Mouse (Mus musculus) MEL (cell line): ENCODE results near the gene Gm20388. TPM values are rescaled to one million over a fixed set of nuclear protein-coding genes. Genes with fewer than 3 reads are reported as not detected.

Experiments
- DNase-seq: peaks from one replicate; pipeline ENCODE4 v3.0.0; 2011; ENCODE audit warnings: low read depth, low spot score
- H3K27ac ChIP-seq: 2 replicates; pipeline ENCODE4 v1.5.1; 2012; ENCODE audit warnings: low read depth, mild to moderate bottlenecking, control low read depth, low read length, moderate library complexity; ENCODE audit not compliant: control insufficient read depth
- H3K27me3 ChIP-seq, 2 experiments: fragments of 150-350 bp in 1 of 2; sonication (generic) in 1 of 2; 2 replicates each; pipeline ENCODE4 v1.6.1; 2012; ENCODE audit warnings: low read length in 2 of 2, mild to moderate bottlenecking in 2 of 2, improper control_type of control experiment in 1 of 2, moderate library complexity in 1 of 2; ENCODE audit not compliant: insufficient read depth in 2 of 2, control insufficient read depth in 1 of 2
- H3K36me3 ChIP-seq, 2 experiments: 2 replicates each; pipeline ENCODE4 v1.6.1; 2012 to 2014; ENCODE audit warnings: low read length in 2 of 2, improper control_type of control experiment in 1 of 2, inconsistent platforms in 1 of 2, mild to moderate bottlenecking in 1 of 2; ENCODE audit not compliant: insufficient read depth in 2 of 2, control insufficient read depth in 1 of 2
- H3K4me1 ChIP-seq, 2 experiments: fragments of 150-350 bp in 1 of 2; sonication (generic) in 1 of 2; 2 replicates each; pipeline ENCODE4 v1.6.1; 2012; ENCODE audit warnings: low read length in 2 of 2, improper control_type of control experiment in 1 of 2, mild to moderate bottlenecking in 1 of 2; ENCODE audit not compliant: insufficient read depth in 2 of 2, control insufficient read depth in 1 of 2
- H3K4me3 ChIP-seq, 2 experiments: fragments of 150-350 bp in 1 of 2; sonication (generic) in 1 of 2; 2 replicates each; pipeline ENCODE4 v1.5.1; 2012; ENCODE audit warnings: low read depth in 2 of 2, low read length in 2 of 2, mild to moderate bottlenecking in 2 of 2, moderate library complexity in 2 of 2, control low read depth in 1 of 2, improper control_type of control experiment in 1 of 2; ENCODE audit not compliant: control insufficient read depth in 1 of 2, insufficient read depth in 1 of 2
- H3K79me2 ChIP-seq: 2 replicates; pipeline ENCODE4 v1.6.1; 2012; ENCODE audit warnings: mild to moderate bottlenecking, low read length, moderate library complexity; ENCODE audit not compliant: control insufficient read depth, poor library complexity, insufficient read depth
- H3K9ac ChIP-seq: 2 replicates; pipeline ENCODE4 v1.6.1; 2012; ENCODE audit warnings: low read depth, mild to moderate bottlenecking, control low read depth, low read length, moderate library complexity; ENCODE audit not compliant: control insufficient read depth, poor library complexity, severe bottlenecking
- H3K9me3 ChIP-seq: fragments of 150-350 bp; sonication (generic); replicated peaks from 2 replicates; pipeline ENCODE4 v1.6.1; 2012; ENCODE audit warnings: mild to moderate bottlenecking, low read length, improper control_type of control experiment, moderate library complexity; ENCODE audit not compliant: insufficient read depth
- BHLHE40 ChIP-seq: IDR thresholded peaks from 2 replicates; pipeline ENCODE4 v1.6.1; 2012; ENCODE audit warnings: low read depth, mild to moderate bottlenecking, inconsistent platforms, low read length, improper control_type of control experiment, borderline replicate concordance
- CHD2 ChIP-seq: IDR thresholded peaks from 2 replicates; pipeline ENCODE4 v1.6.1; 2011; ENCODE audit warnings: low read length, improper control_type of control experiment
- CTCF ChIP-seq, 3 experiments: IDR thresholded peaks in 2 of 3; conservative IDR thresholded peaks in 1 of 3; 2 replicates each; pipeline ENCODE4 v1.5.1; 2011 to 2012; ENCODE audit warnings: low read length in 3 of 3, low read depth in 2 of 3, mild to moderate bottlenecking in 2 of 3, improper control_type of control experiment in 1 of 3, inconsistent platforms in 1 of 3, mixed read lengths in 1 of 3, moderate library complexity in 1 of 3; ENCODE audit not compliant: control insufficient read depth in 1 of 3, insufficient read depth in 1 of 3, poor library complexity in 1 of 3, severe bottlenecking in 1 of 3
- E2F4 ChIP-seq: IDR thresholded peaks from 2 replicates; pipeline ENCODE4 v1.6.1; 2011; ENCODE audit warnings: low read depth, low read length, improper control_type of control experiment, borderline replicate concordance
- EP300 ChIP-seq, 2 experiments: IDR thresholded peaks; 2 replicates each; pipeline ENCODE4 v1.6.1; 2011; ENCODE audit warnings: improper control_type of control experiment in 2 of 2, low read length in 2 of 2, low read depth in 1 of 2, mild to moderate bottlenecking in 1 of 2
- GABPA ChIP-seq: IDR thresholded peaks from 2 replicates; pipeline ENCODE4 v1.6.1; 2012; ENCODE audit warnings: low read depth, mild to moderate bottlenecking, inconsistent platforms, low read length, improper control_type of control experiment, moderate library complexity
- HCFC1 ChIP-seq: IDR thresholded peaks from 2 replicates; pipeline ENCODE4 v1.6.1; 2012; ENCODE audit warnings: low read depth, mild to moderate bottlenecking, inconsistent platforms, low read length, improper control_type of control experiment, moderate library complexity
- JUND ChIP-seq: IDR thresholded peaks from 2 replicates; pipeline ENCODE4 v1.6.1; 2011; ENCODE audit warnings: low read depth, mild to moderate bottlenecking, improper control_type of control experiment, low read length
- MAFK ChIP-seq: IDR thresholded peaks from 2 replicates; pipeline ENCODE4 v1.6.1; 2011; ENCODE audit warnings: low read depth, mild to moderate bottlenecking, low read length, improper control_type of control experiment, borderline replicate concordance
- MAX ChIP-seq: IDR thresholded peaks from 2 replicates; pipeline ENCODE4 v1.6.1; 2011; ENCODE audit warnings: low read length, improper control_type of control experiment
- MAZ ChIP-seq: IDR thresholded peaks from 2 replicates; pipeline ENCODE4 v1.6.1; 2012; ENCODE audit warnings: low read depth, mild to moderate bottlenecking, inconsistent platforms, low read length, improper control_type of control experiment
- MYB ChIP-seq: IDR thresholded peaks from 2 replicates; pipeline ENCODE4 v1.6.1; 2011; ENCODE audit warnings: mild to moderate bottlenecking, low read depth, low read length, improper control_type of control experiment
- POLR2AphosphoS2 ChIP-seq: IDR thresholded peaks from 2 replicates; pipeline ENCODE4 v1.6.1; 2011; ENCODE audit warnings: low read length, improper control_type of control experiment
- POLR2AphosphoS5 ChIP-seq: IDR thresholded peaks from 2 replicates; pipeline ENCODE4 v1.6.1; 2012; ENCODE audit warnings: low read depth, borderline replicate concordance, mild to moderate bottlenecking, inconsistent platforms, low read length, moderate library complexity, mixed read lengths
- RAD21 ChIP-seq: IDR thresholded peaks from 2 replicates; pipeline ENCODE4 v1.6.1; 2011; ENCODE audit warnings: mild to moderate bottlenecking, low read depth, low read length, improper control_type of control experiment
- SIN3A ChIP-seq: IDR thresholded peaks from 2 replicates; pipeline ENCODE4 v1.6.1; 2012; ENCODE audit warnings: low read length, improper control_type of control experiment, inconsistent platforms
- SMC3 ChIP-seq: IDR thresholded peaks from 2 replicates; pipeline ENCODE4 v1.6.1; 2011; ENCODE audit warnings: low read depth, low read length, improper control_type of control experiment
- TBP ChIP-seq: IDR thresholded peaks from 2 replicates; pipeline ENCODE4 v1.8.0; 2011; ENCODE audit warnings: low read depth, low read length, improper control_type of control experiment
- USF1 ChIP-seq: IDR thresholded peaks from 2 replicates; pipeline ENCODE4 v1.6.1; 2014; ENCODE audit warnings: low read depth, mild to moderate bottlenecking, inconsistent platforms, low read length, improper control_type of control experiment, moderate library complexity
- USF2 ChIP-seq, 2 experiments: IDR thresholded peaks; 2 replicates each; pipeline ENCODE4 v1.6.1; 2011 to 2012; ENCODE audit warnings: improper control_type of control experiment in 2 of 2, low read length in 2 of 2, borderline replicate concordance in 1 of 2, inconsistent platforms in 1 of 2, low read depth in 1 of 2, mild to moderate bottlenecking in 1 of 2; ENCODE audit not compliant: insufficient read depth in 1 of 2
- ZKSCAN1 ChIP-seq: IDR thresholded peaks from 2 replicates; pipeline ENCODE4 v1.6.1; 2012; ENCODE audit warnings: low read depth, mild to moderate bottlenecking, inconsistent platforms, low read length, improper control_type of control experiment, moderate library complexity
- ZMIZ1 ChIP-seq: IDR thresholded peaks from 2 replicates; pipeline ENCODE4 v1.6.1; 2012; ENCODE audit warnings: low read depth, mild to moderate bottlenecking, inconsistent platforms, low read length, improper control_type of control experiment, moderate library complexity
- ZNF384 ChIP-seq: IDR thresholded peaks from 2 replicates; pipeline ENCODE4 v1.6.1; 2012; ENCODE audit warnings: low read depth, mild to moderate bottlenecking, inconsistent platforms, low read length, improper control_type of control experiment
- polyA plus RNA-seq, 2 experiments: library from polyadenylated mRNA; stranded (reverse) in 1 of 2; unstranded in 1 of 2; fragments of >175 nt in 1 of 2; fragments of >200 nt in 1 of 2; gene quantifications; 2 replicates each; pipeline versions ENCODE4 v1.2.1 to v1.2.4; 2012; ENCODE audit warnings: low replicate concordance in 2 of 2, low read depth in 1 of 2; ENCODE audit not compliant: insufficient read length in 2 of 2, insufficient read depth in 1 of 2, missing spikeins in 1 of 2
- total RNA-seq: library from RNA; depleted of rRNA; stranded (reverse); fragments of 300-350 nt; gene quantifications from 2 replicates; pipeline ENCODE4 v1.2.3, GENCODE M21; 2012

The Gm20388 gene
- total and polyA plus RNA-seq, 3 experiments, result 11.1 to 17.8 TPM; not detected in 1

DNA sequence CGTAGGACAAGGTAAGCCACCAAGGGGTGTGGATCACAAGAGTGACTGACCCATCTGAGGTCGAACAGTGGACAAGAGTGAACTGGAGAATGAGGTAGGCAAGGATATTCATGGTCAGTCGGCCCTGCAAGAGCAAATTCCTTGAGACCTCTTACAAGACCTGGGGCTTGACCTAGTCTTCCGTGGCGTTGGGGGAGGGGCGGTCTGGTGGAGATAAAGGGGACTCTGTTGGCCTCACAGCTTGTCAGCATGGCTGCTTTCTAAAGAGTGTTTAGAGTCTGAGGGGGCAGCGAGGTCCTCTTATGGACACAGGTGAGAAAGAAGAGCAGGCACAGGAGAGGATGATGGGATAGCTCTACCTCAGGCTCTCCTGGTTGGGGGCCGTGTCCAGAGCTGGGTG is 258.5 kb downstream of the Gm20388 start:
- no peak for DNase-seq
- no peaks in the 10 kb centered on the region for H3K9me3 ChIP-seq
- H3K27ac ChIP-seq, result no peak overlapping the region
- no peaks in the 10 kb centered on the region for H3K79me2 ChIP-seq
- H3K4me1 ChIP-seq, result no peaks in the 10 kb centered on the region
- no peak overlapping the region for H3K9ac ChIP-seq
- no peaks in the 10 kb centered on the region; a peak in 1 of 4 replicates for H3K27me3 ChIP-seq
- H3K4me3 ChIP-seq, result no peak overlapping the region
- no peaks in the 10 kb centered on the region for H3K36me3 ChIP-seq
- TF ChIP-seq SIN3A (no peak), MAZ (no peak), MAFK (no peak), USF2 (IDR thresholded peaks at IDR 0.05; ENCODE audit: borderline replicate concordance in 1 of 2, insufficient read depth in 1 of 2, low read depth in 1 of 2, low read length in 2 of 2) (no peak), SMC3 (no peak), USF1 (no peak), GABPA (no peak), POLR2AphosphoS5 (no peak)
- TF ChIP-seq, all 39 proteins: peak for 0

DNA sequence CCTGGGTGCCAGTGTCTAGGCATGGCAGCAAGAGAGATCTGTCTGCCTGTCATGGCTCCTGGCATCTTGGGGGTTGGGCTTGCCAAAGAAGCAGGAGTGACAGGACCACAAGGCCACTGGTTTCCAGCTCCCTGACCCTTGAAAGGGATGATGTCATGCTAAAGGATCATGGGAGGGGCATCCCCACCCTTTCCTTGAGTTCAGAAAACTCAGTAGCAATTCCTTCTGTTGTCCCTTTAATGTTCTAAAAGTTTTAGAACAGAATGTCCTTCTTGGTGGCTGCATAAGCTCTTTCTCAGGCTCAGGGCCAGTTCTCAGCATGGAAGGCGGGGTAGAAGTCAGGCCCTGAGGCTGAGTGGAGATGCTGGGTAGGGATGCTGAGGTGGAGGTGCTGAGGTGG is 262.6 kb downstream of the Gm20388 start:
- H3K36me3 ChIP-seq, result no peaks in the 10 kb centered on the region
- H3K27ac ChIP-seq, result no peak overlapping the region
- no peak overlapping the region for H3K9ac ChIP-seq
- H3K9me3 ChIP-seq, result no peaks in the 10 kb centered on the region
- H3K27me3 ChIP-seq, result no peaks in the 10 kb centered on the region; a peak in 1 of 4 replicates
- DNase-seq, result no peak
- TF ChIP-seq E2F4, result no peak
- no peak for TF ChIP-seq BHLHE40
- TF ChIP-seq USF1, result no peak
- no peak for TF ChIP-seq CTCF (IDR thresholded peaks at IDR 0.05 in 2 of 3, conservative IDR thresholded peaks at IDR 0.05 in 1 of 3; ENCODE audit: control insufficient read depth in 1 of 3, insufficient read depth in 1 of 3, low read depth in 2 of 3, low read length in 3 of 3, poor library complexity in 1 of 3, severe bottlenecking in 1 of 3)
- TF ChIP-seq EP300 (IDR thresholded peaks at IDR 0.05; ENCODE audit: low read depth in 1 of 2, low read length in 2 of 2), result no peak
- no peak for TF ChIP-seq TBP
- no peak for TF ChIP-seq ZMIZ1
- TF ChIP-seq RAD21, result no peak
- no peak for TF ChIP-seq MAX
- TF ChIP-seq POLR2AphosphoS5, result no peak
- no peak for TF ChIP-seq MAFK
- no peak for TF ChIP-seq CHD2
- TF ChIP-seq ZKSCAN1, result no peak
- no peak for TF ChIP-seq SIN3A
- no peak for TF ChIP-seq ZNF384
- no peak for TF ChIP-seq JUND
- no peak for TF ChIP-seq POLR2AphosphoS2
- no peak for TF ChIP-seq HCFC1
- no peak for TF ChIP-seq MYB
- no peak overlapping the region for H3K4me3 ChIP-seq
- H3K4me1 ChIP-seq, result no peaks in the 10 kb centered on the region
- H3K79me2 ChIP-seq, result no peaks in the 10 kb centered on the region
